Mouse (Mus musculus): ENCODE measurements around the gene Strbp. TPM values are rescaled to one million over a fixed set of nuclear protein-coding genes. Genes with fewer than 3 reads are reported as not detected.

Strbp gene
- polyA plus RNA-seq, 2 experiments from 2014 or later: 7.6 to 8.3 TPM

- ATAC-seq: no peak
These were observed 1.1 kb downstream of the Strbp start for GRCm38 (mm10) chr2:37702301-37703172.

DNA sequence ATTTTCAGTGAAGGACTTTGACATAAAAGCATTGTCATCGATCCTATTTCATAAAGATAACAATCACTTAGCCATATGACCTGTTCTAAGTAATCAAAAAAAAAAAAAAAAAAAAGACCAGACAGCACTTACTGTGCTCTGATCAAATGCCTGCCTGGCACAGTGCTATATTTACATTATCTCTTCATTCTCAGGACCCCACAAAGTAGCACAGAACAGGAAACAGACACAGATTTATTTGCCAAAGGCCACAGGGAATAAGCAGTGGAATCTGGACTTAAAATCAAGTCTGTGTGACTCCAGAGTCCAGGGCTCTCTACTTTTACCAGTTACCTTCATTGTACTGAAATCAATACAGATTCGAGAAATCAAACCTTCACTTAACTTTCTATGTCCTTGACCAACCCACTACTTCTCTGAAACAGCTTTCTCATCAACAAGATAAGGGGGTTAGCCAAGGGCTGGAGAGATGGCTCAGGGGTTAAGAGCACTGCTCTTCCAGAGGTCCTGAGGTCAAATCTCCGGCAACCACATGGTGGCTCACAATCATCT is 14.5 kb downstream of the Strbp start:
- ATAC-seq: no peak

DNA sequence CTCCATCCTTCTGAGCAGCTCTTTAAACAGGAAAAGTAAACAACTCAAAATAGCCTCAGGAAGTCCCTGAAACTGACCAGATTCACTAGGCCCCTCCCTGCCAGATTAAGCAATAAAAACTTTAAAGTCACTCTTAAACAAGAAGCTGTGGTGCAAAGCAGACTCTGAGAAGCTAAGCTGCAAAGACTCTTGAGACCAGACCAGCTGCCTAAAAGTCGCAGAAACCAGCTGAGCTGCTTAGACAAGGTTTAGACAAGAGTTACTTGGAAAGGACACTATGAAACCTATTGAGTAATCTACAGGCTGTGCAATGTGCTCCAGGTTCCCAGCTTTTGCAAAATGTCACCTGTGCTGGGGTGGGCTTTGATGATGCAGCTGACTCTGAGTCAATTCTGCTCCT is 16.6 kb downstream of the Strbp start:
- ATAC-seq: no peak

DNA sequence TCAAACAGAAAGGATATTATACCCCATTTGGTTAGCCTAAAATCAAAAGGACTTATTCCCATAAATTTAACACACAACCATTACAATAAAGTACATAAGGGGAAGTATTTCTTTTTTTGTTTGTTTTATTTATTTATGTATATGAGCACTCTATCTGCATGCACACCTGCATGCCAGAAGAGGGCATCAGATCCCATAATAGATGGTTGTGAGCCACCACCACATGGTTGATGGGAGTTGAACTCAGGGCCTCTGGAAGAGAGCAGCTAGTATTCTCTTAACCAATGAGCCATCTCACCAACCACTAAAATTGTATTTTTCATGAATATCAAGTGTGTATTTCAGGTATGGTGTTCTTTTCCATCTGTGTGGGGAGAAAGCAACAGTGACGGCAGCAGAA is 18.8 kb downstream of the Strbp start:
- no peak for ATAC-seq

DNA sequence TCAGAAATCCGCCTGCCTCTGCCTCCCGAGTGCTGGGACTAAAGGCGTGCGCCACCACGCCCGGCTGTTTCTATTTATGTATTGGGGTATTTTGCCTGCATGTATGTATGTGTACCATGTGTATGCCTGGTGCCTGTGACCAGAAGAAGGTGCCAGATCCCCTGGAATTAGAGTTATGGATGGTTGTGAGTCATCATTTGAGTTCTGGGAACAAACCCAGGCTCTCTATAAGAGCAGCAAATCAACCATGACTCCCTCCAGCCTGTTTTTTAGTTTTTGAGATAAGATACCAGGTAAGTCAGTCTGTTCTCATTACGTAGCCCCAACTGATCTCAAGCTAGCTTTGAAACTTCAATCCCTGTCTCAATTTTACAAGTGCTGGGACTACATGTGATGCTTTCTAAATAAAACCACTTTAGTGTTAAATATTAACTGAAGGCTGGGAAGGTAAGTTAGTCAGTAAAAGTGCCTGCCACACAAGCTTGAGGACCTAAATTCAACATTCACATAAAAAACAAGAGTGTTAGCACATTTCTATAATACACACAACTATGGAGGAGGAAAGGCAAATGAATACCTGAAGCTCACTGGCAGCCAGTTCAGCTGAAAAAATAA is 21.4 kb downstream of the Strbp start:
- ATAC-seq: no peak

- ATAC-seq: no peak
These were observed 52.6 kb downstream of the Strbp start for GRCm38 (mm10) chr2:37651086-37651485.

DNA sequence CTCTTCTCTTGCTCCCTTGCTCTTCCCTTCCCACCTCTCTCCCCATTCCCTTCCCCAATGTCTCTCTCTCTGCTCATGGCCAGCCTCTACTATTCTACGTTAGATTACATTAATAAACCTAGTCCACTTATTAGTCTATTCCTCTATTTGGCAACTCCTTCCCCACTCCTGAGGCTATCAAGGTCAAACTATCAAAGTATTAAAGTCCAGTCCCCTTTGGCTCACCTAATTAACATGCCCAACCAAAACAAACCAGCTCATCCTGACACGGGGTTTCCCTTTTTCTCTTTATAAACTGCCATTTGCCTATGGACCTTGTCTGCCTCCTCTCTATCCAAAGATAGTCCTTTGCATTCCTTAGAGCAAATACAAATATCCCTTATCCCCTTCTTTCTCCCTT is 54.1 kb downstream of the Strbp start:
- no peak for ATAC-seq

DNA sequence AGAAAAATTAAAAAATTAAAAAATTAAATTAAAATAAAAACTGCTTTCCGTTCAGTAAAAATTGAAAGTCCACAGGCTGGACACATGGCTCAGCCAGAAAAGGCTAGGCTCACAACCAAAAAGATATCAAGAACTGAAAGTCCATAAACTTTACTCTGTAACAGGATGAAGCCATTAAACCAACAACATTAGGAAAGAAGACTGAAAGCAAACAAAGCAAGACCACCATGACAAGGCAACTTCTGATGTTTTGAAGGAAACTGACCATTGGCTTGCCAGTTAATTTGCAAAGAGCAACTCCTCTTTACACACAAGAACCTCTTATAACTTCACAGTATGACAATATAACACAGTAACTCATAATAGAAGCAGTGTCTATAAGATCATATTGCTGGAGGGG is 54.7 kb downstream of the Strbp start:
- ATAC-seq: no peak

DNA sequence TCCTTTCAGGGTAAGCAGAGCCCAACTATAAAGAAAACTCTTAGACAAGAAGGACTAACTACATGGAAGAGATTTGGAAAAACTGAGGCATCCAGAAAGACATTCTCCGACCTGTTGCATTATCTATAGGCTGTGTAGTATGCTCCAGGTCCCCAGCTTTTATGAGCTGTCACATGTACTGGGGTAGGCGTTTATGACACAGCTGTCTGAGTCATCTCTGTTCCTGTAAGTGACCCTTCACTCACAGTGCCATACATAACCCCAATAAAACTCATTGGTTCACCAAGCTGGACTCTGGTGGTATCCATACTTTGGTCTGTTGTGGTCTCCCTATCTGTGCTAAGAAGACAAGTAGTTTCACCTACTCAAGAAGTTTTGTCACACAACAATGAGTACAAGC is 80.3 kb downstream of the Strbp start:
- ATAC-seq: no peak

DNA sequence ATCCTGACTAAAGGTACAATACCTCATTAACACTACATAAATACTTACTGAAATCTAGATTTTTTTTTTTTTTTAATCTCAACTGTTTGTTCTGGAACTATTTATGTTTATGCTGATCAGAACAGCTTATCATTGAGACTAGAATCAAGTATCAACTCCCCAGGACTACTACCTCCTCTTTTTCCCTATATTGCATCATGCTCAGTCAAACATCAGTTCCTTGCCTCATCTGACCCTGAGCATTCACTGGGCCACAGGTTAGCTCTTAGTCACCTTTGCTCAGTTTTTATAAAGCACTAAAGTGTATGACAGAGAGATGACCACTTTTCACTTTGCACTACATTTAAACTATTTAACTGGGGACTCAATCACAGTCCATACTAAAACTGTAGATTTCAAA is 115.7 kb downstream of the Strbp start:
- no peak for ATAC-seq

DNA sequence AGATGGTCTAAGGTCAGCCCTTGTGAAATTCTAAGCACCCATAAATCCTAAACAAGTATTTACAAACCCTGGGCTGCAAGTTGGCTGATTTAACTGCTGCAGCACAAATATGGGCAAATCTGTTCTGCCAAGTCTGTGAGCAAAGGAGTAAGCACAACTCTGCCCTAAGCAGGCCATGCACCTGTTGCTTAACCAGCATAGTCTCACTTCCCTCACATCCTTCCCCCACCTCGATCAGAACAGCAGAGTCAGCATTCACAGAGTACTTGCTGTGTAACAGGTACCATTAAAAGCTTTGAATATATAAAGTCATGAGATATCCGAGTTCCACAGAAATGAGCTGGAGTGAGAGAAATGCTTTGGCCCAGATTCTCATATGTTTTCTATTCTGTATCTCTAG is 125.5 kb downstream of the Strbp start:
- ATAC-seq: no peak

DNA sequence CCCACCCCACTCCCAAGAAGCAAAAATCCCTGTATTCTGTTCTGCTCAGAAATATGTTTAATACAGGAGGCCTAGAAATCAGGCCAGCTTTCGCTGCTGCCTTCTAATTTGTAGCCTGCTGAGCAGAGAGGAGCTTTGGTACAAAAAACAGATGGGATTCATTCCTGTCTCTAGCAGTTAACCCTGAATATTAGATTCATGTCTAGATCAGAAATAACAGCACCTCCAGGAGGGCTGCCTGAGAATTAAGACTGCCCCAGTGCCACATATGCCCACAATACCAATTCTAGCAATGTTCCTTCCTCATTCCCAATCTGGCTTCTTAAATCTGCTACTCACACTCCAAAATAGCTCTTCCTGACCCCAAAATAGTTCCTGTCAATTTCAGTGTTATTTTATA is 127.0 kb downstream of the Strbp start:
- ATAC-seq: no peak

GRCm38 (mm10) chr2:37572141-37572540 is 131.5 kb downstream of the Strbp start:
- no peak for ATAC-seq

DNA sequence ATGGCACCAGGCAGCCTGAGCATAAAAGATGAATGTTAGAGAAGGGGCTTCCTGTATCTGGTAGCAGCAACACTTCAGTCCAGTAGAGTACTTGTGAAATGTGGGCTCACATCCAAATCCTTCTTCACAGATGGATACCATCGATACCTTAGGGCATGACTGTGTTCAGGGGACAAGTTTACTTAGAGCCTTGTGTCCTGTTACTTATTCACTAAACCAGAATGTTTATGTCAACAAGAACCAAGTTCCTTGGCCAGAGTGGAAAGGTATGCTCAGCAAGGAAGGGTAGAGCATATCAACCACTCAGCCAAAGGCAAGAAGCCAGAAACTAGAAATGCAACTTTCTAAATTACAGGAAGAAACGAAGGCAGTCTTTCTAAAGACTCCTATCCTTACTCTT is 133.0 kb downstream of the Strbp start:
- ATAC-seq: no peak

DNA sequence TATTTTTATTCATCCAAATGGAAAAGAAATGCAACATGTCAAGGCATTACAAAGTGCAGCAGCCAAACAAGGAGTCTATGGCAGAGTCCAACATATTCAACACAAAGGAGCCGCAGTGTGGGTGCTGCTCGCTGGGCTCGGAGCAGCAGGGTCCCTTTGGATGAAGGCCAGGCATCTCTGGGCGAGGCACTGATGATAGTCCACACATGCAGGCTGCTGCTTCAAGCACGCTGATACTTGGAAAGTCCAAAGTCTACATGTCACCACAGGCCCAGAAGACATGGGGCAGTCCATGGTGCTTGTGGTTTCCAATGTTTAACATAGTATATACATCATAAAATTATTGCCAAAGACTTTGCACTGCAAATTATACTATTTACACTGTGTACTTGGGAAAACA is 133.8 kb downstream of the Strbp start:
- no peak for ATAC-seq

DNA sequence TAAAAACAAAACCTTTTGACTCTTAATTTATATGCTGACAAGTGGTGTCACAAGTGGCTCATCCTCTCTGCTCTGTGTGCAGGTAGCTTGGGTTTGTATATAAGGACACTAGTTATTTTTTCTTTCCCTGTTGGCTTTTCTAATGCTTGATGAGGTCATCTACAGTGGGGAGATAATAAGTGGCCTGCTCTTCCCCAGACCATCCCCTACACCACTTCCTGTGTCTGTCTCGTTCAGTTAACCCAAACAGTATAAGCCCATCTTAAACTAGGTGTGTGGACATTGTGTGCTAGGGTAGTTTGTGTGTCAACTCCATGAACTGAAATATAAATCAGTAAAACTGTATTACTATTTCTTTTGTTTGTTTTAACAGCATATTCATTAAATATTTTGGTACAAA is 137.6 kb downstream of the Strbp start:
- ATAC-seq: no peak

DNA sequence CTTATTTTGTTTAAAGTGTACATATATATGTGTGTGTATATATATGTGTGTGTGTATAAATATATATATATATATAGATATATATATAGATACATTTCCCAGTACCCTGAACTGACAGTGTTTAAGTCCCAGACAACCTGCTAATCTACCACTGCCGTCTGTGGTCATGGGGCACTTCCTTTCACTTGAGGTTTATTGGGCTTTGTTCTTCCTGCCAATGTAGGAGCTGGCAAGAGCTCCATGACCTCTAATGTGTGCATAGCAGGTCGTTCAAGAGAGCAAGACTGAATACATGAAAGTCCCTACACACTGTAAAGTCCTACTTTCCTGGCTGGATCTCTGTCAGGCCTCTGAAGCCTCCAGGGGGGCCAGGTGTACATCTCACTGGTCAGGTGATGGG is 138.1 kb downstream of the Strbp start:
- ATAC-seq: peak; percentile 75

GRCm38 (mm10) chr2:37556366-37556765 is 147.3 kb downstream of the Strbp start:
- no peak for ATAC-seq

DNA sequence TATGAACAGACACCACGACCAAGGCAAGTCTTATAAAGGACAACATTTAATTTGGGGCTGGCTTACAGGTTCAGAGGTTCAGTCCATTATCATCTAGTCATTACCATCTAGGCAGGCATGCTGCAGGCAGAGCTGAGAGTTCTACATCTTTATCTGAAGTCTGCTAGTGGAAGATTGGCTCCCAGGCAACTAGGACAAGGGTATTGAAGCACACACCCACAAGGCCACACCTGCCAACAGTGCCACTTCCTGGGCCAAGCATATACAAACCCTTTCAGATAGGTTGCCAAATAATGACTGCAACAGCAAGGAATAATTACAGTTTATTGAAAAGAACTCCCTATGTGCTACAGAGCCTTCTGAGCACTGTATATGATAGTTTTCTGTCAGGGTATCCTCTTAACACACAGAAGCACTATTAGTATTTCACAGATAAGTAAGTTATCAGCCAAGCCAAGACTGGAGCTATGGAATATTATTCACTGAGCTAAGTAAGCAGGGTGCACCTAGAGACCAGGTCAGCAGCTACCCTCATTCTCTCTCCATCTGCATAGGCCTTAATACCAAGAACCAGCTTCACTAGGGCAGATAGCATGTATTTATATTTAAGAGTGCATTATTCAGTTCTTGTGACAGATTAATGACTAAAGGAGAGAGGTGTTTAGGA is 154.2 kb downstream of the Strbp start:
- ATAC-seq: no peak

DNA sequence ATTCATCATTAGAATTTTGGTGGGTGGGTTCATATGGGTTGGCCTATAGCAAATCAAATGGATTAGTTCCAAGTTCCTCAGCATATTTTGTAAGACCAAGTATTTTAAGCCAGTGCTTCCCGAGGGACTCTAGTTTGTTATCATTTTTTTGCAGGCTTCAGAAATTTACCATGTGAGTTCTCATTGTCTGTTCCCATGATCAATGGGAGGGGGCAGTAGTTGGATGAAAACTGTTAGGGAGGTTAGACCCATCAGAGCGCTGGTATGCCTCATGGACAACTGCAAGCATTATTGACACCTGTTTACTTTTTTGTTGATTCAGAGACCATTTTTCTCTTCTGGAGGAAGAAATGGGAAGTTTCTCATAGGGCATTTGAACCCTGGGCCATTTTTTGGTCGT is 172.0 kb downstream of the Strbp start:
- ATAC-seq: no peak

DNA sequence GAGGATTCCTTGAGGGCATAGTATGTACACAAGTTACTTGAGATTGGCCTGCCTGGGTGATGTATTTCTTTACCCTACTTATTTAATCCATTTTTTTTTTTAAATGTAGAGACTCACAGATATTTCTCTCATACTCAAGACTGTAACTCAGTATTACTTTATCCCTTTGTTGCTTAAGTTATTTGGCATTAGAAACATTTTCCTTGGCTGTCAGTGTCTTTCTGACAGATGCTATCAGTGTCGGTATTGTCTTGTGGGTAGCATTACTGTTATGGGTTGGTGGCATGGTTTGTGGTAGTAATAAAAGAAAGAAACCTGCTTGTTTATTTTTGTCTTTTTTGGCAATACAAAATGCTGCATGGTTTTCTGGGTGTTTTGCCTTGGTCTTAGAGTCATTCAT is 172.9 kb downstream of the Strbp start:
- ATAC-seq: no peak

GRCm38 (mm10) chr2:37529397-37529796 is 174.3 kb downstream of the Strbp start:
- no peak for ATAC-seq

- ATAC-seq: no peak
These were observed 176.1 kb downstream of the Strbp start for GRCm38 (mm10) chr2:37527587-37527986.

GRCm38 (mm10) chr2:37519286-37519640 is 184.4 kb downstream of the Strbp start:
- ATAC-seq: no peak

Measured in CD4-positive, CD25-positive, alpha-beta regulatory T cell, adult 4 months (primary cell).